Mouse (Mus musculus) hematopoietic stem cell, adult 5-6 weeks (primary cell): ENCODE results near the gene Nxpe5. TPM values are rescaled to one million over a fixed set of nuclear protein-coding genes. Genes with fewer than 3 reads are reported as not detected.

Experiments
- total RNA-seq: library from RNA; stranded (forward); fragments of 172-1452, 232-1000 nt; gene quantifications from 2 replicates; pipeline ENCODE4 v1.2.3, GENCODE M21; 2017

Nxpe5 gene
- total RNA-seq, 1 experiment from 2014 or later: 8.7 TPM

Other genes starting within 250 kb of the Nxpe5 start
- not detected in 2 replicates for gene Azgp1, start 244.4 kb upstream of the Nxpe5 start, total RNA-seq
- gene Smok3a, start 204.6 kb upstream of the Nxpe5 start, total RNA-seq: not detected in 2 replicates
- not detected in 2 replicates for gene Smok3b, start 204.5 kb upstream of the Nxpe5 start, total RNA-seq
- gene Smok3c, start 172.7 kb upstream of the Nxpe5 start, total RNA-seq: not detected in 2 replicates
- gene Zkscan1, start 140.8 kb upstream of the Nxpe5 start, total RNA-seq: 45.8 and 48.2 TPM in 2 replicates
- gene Zscan21, start 109.0 kb upstream of the Nxpe5 start, total RNA-seq: 17.3 and 18.4 TPM in 2 replicates
- gene Zfp113, start 70.2 kb upstream of the Nxpe5 start, total RNA-seq: 14.4 and 16.0 TPM in 2 replicates
- 32.6 and 52.6 TPM in 2 replicates for gene Cops6, start 64.8 kb upstream of the Nxpe5 start, total RNA-seq
- gene Ap4m1, start 53.9 kb upstream of the Nxpe5 start, total RNA-seq: 34.8 and 50.0 TPM in 2 replicates
- 449 and 495 TPM in 2 replicates for gene Mcm7, start 53.5 kb upstream of the Nxpe5 start, total RNA-seq
- gene Taf6, start 38.4 kb upstream of the Nxpe5 start, total RNA-seq: 30.3 and 40.9 TPM in 2 replicates
- gene Cnpy4, start 38.4 kb upstream of the Nxpe5 start, total RNA-seq: 46.3 and 53.8 TPM in 2 replicates
- gene Mblac1, start 31.6 kb upstream of the Nxpe5 start, total RNA-seq: 2.8 and 3.5 TPM in 2 replicates
- gene Lamtor4, start 29.6 kb downstream of the Nxpe5 start, total RNA-seq: 31.2 and 41.6 TPM in 2 replicates
- gene BC037034, start 38.1 kb downstream of the Nxpe5 start, total RNA-seq: 34.1 and 38.8 TPM in 2 replicates
- gene Gal3st4, start 46.9 kb downstream of the Nxpe5 start, total RNA-seq: 0.44 TPM in 1 of 2 replicates, not detected in the other
- not detected in 2 replicates for gene Gm43720, start 54.1 kb downstream of the Nxpe5 start, total RNA-seq
- 5.8 and 7.1 TPM in 2 replicates for gene Gpc2, start 54.1 kb downstream of the Nxpe5 start, total RNA-seq
- 8.7 and 25.5 TPM in 2 replicates for gene Stag3, start 54.3 kb downstream of the Nxpe5 start, total RNA-seq
- gene Pvrig, start 116.1 kb downstream of the Nxpe5 start, total RNA-seq: 1.8 TPM in 1 of 2 replicates, not detected in the other
- 14.4 and 27.5 TPM in 2 replicates for gene Zfp157, start 215.6 kb downstream of the Nxpe5 start, total RNA-seq